Mouse (Mus musculus) intestine, embryonic 14.5 days (tissue): Measurements from ENCODE around the gene Rangap1. TPM values are rescaled to one million over a fixed set of nuclear protein-coding genes. Genes with fewer than 3 reads are reported as not detected.
A peak's percentile ranks its signal among the peaks of the same experiment; 100 is the strongest.

Experiments used
- ATAC-seq: fragments of 200-750 bp; cut with Nextera tagmentation; replicated peaks from 2 replicates; pipeline ENCODE4 v1.8.0; 2017; ENCODE audit warnings: low read depth, moderate number of reproducible peaks, moderate TSS enrichment, moderate library complexity; ENCODE audit not compliant: low FRiP score, low TSS enrichment
- DNase-seq: peaks from one replicate; pipeline ENCODE4 v3.0.0-alpha.2; 2018; ENCODE audit warnings: low spot score
- H3K27ac ChIP-seq: fragments of 300-500 bp; sonication (generic); 2 replicates; pipeline ENCODE4 v1.5.1; 2014; ENCODE audit warnings: low read depth, mild to moderate bottlenecking, control low read depth
- H3K27me3 ChIP-seq: fragments of 300-500 bp; sonication (generic); replicated peaks from 2 replicates; pipeline ENCODE4 v1.6.1; 2014; ENCODE audit warnings: low read length, control low read depth; ENCODE audit not compliant: control insufficient read depth, insufficient read depth
- H3K36me3 ChIP-seq: fragments of 300-500 bp; sonication (generic); 2 replicates; pipeline ENCODE4 v1.6.1; 2014; ENCODE audit warnings: low read length, control low read depth; ENCODE audit not compliant: control insufficient read depth, insufficient read depth
- H3K4me1 ChIP-seq: fragments of 300-500 bp; sonication (generic); replicated peaks from 2 replicates; pipeline ENCODE4 v1.6.1; 2014; ENCODE audit warnings: low read length, control low read depth, mixed read lengths; ENCODE audit not compliant: control insufficient read depth, insufficient read depth
- H3K4me2 ChIP-seq: fragments of 300-500 bp; sonication (generic); 2 replicates; pipeline ENCODE4 v1.6.1; 2014; ENCODE audit warnings: low read length
- H3K4me3 ChIP-seq: fragments of 300-500 bp; sonication (generic); 2 replicates; pipeline ENCODE4 v1.5.1; 2014; ENCODE audit warnings: low read depth, low read length, control low read depth, mixed read lengths
- H3K9ac ChIP-seq: fragments of 300-500 bp; sonication (generic); 2 replicates; pipeline ENCODE4 v1.6.1; 2014; ENCODE audit warnings: mild to moderate bottlenecking, low read length
- H3K9me3 ChIP-seq: fragments of 300-500 bp; sonication (generic); 2 replicates; pipeline ENCODE4 v1.6.1; 2016; ENCODE audit warnings: low read length, control low read depth; ENCODE audit not compliant: control insufficient read depth
- WGBS: fragments of 180-500 bp; shearing (Covaris S2); extraction: QIAGEN DNeasy Blood & Tissue Kit; methylation state at CpG from one replicate; pipeline ENCODE4 v1.1.7; 2014; 5-methylcytosine and 5-hydroxymethylcytosine counted together
- polyA plus RNA-seq: library from polyadenylated mRNA; unstranded; fragments of >200 nt; fragmentation: Nextera tagmentation; extraction: Ambion mirVana; gene quantifications from 2 replicates; pipeline ENCODE4 v1.2.1, GENCODE M21; 2014

Rangap1 gene
- polyA plus RNA-seq, 1 experiment from 2014 or later, result 106 TPM

- H3K36me3 ChIP-seq, result peaks cover 2% of the 10 kb centered on the region; the same call in 1 of the 2 replicates
- no peak overlapping the region for H3K4me2 ChIP-seq
- H3K4me1 ChIP-seq, result 0 out of 2 replicates have a peak, but pooled peaks cover 5% of the 10 kb centered on the region
- ATAC-seq (no peak), DNase-seq (no peak)
- H3K9me3 ChIP-seq, result no peaks in the 10 kb centered on the region
- no peak overlapping the region for H3K4me3 ChIP-seq
- peaks cover 24% of the 10 kb centered on the region for H3K27me3 ChIP-seq
- H3K9ac ChIP-seq, result no peak overlapping the region
- H3K27ac ChIP-seq, result no peak overlapping the region
- WGBS, result 43% methylated on average over 3 of the region's 3 CpGs
Measured at GRCm38 (mm10) chr15:81697847-81698246, 47.5 kb downstream of the Rangap1 start.

DNA sequence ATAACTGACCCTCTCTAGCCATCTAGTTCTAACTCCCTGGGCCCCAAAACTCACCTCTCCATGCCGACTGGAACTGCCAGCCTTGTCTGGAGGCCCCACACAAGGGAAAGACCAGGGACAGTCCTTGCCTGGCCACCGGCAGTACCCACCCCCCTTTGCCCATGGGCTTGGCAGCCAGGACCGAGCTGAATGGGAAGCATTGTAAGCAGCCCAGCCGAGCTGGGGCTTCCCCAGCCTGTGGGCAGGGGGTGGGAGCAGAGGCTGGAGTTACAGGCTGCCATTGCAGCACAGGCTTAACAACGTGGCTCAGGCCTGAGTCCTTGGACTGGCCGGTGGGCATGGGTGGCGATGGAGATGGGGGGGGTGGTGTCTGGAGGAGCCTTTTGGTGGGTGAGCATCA lies 48.2 kb downstream of the Rangap1 start, which contains the start of gene Chadl:
Gene Chadl (minus strand): TSS at position 113 of the 400 bp plus-strand sequence.
- DNase-seq, result no peak
- WGBS, result 62% methylated on average over 7 of the region's 7 CpGs

DNA sequence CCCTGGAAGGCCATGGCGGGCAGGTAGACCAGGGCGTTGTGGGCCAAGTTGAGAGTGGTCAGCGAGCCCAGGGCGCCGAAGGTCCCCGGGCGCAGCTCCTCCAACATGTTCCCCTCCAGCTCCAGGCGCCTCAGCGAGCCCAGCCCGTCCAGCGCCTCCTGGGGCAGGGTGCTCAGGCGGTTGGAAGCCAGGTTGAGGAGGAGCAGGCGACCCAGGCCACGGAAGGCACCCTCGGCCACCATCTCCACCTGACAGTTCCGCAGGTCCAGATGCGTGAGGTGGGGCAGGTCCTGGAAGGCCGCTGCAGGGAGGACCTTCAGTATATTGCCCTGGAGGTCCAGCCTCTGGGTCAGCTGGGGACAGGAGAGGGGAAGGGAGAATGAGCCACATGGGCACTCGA lies 50.4 kb downstream of the Rangap1 start:
- 33% methylated on average over 14 of the region's 19 CpGs for WGBS
- no peaks in the 10 kb centered on the region for H3K36me3 ChIP-seq
- no peaks in the 10 kb centered on the region for H3K9me3 ChIP-seq
- 0 out of 2 replicates have a peak, but pooled peaks cover 5% of the 10 kb centered on the region for H3K4me1 ChIP-seq
- H3K27ac ChIP-seq, result no peak overlapping the region
- peak overlapping the region; percentile 55 for H3K9ac ChIP-seq
- DNase-seq (peak; percentile 62), ATAC-seq (0 out of 2 replicates have a peak, but pooled peaks have one; percentile 4)
- peak overlapping the region; percentile 52 for H3K4me3 ChIP-seq
- H3K4me2 ChIP-seq, result peak overlapping the region; percentile 75
- H3K27me3 ChIP-seq, result peaks cover 38% of the 10 kb centered on the region

More for the DNA sequence above, 48.2 kb downstream of the Rangap1 start, which contains the start of gene Chadl:
- no peak within 1 kb of the TSS for H3K4me3 ChIP-seq
- no peak within 1 kb of the TSS for H3K9ac ChIP-seq
- H3K27ac ChIP-seq, result no peak within 1 kb of the TSS
- no peak for ATAC-seq
- no peaks in the 10 kb centered on the region for H3K36me3 ChIP-seq
- H3K9me3 ChIP-seq, result no peaks in the 10 kb centered on the region
- no peak within 1 kb of the TSS for H3K4me2 ChIP-seq
- H3K4me1 ChIP-seq, result 0 out of 2 replicates have a peak, but pooled peaks cover 5% of the 10 kb centered on the region
- peaks cover 31% of the 10 kb centered on the region for H3K27me3 ChIP-seq

DNA sequence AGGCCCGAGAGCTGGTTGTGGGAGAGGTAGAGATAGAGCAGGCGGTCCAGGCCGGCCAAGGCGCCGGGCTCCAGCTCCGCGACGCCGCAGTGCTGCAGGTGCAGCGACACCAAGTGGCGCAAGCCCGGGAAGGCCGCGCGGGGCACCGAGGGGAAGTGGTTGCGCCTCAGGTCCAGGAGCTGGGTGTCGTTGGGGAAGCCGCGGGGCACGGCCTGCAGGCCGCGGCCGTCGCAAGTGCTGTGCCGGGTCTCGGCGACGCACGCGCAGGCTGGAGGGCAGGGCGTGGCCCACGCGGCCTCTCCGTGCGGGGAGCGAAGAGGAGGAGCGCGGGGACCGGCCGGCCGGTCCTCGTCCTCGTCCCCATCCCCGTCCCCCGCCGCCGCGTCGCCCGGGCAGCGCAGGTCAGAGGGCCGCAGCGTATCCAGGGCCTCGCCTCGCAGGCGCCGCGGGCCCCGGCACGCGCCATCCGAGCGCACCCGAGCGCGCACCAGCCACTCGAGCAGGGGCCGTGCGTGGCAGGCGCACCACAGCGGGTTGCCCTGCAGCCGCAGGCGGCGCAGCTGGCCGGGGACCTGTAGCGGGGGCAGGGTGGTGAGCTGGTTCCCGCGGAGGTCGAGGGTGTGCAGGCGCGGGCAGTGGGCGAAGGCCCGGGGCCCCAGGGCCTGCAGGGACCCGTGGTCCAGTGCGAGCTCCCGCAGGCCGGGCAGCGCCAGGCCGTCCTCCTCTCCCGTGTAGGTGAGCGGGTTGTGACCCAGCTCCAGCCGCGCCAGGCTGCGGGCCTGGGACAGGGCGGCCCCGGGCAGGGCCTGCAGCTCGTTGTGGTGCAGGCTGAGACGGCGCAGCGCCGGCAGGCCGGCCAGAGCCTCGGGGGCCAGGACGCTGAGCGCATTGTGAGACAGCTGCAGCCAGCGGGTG lies 51.1 kb downstream of the Rangap1 start:
- Histone ChIP-seq H3K9me3 (no peaks in the 10 kb centered on the region), H3K9ac (peak overlapping the region; percentile 55), H3K36me3 (no peaks in the 10 kb centered on the region), H3K4me3 (peak overlapping the region; percentile 52), H3K4me1 (0 out of 2 replicates have a peak, but pooled peaks cover 5% of the 10 kb centered on the region), H3K27ac (no peak overlapping the region), H3K4me2 (peak overlapping the region; percentile 75), H3K27me3 (peaks cover 38% of the 10 kb centered on the region)
- ATAC-seq (peak; percentile 76), DNase-seq (peak; percentile 91)
- under 1% methylated on average over 86 of the region's 107 CpGs for WGBS

GRCm38 (mm10) chr15:81693366-81693966 lies 51.9 kb downstream of the Rangap1 start:
- Histone ChIP-seq H3K9me3 (no peaks in the 10 kb centered on the region), H3K27ac (no peak overlapping the region), H3K4me1 (0 out of 2 replicates have a peak, but pooled peaks cover 5% of the 10 kb centered on the region), H3K36me3 (no peaks in the 10 kb centered on the region), H3K27me3 (peaks cover 38% of the 10 kb centered on the region), H3K9ac (peak overlapping the region; percentile 55), H3K4me3 (peak overlapping the region; percentile 52), H3K4me2 (peak overlapping the region; percentile 75)
- WGBS, result 2% methylated on average over 41 of the region's 41 CpGs
- no peak for DNase-seq
- ATAC-seq, result no peak; the same call in none of the 2 replicates

DNA sequence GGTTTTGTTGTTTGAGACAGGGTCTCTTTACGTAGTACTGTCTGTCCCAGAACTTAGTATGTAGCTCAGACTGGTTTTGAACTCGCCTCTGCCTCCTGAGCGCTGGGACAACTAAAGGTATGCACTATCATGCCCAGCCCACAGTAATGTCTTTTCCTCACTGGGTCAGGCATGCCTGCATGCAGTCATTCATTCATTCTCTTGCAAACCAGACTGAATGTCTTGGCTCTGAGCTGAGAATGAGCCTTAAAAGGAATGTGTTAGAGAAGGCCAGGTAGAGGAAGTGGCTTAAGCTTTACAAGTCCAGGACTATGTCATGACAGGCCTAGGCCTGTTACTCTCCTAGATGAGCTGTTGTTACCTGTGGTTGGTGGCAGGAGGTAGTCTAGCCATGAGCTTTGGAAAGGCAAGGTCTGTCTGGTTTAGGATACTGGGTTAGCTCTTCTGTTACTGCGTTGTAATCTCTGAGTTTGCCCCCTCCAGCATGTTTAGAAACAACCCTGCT lies 65.0 kb downstream of the Rangap1 start:
- Histone ChIP-seq H3K36me3 (peaks cover 54% of the 10 kb centered on the region), H3K27ac (no peak overlapping the region), H3K4me3 (no peak overlapping the region), H3K27me3 (no peaks in the 10 kb centered on the region), H3K9me3 (no peaks in the 10 kb centered on the region), H3K4me2 (no peak overlapping the region), H3K4me1 (no peaks in the 10 kb centered on the region), H3K9ac (no peak overlapping the region)
- ATAC-seq (no peak), DNase-seq (no peak)
- 98% methylated on average over 4 of the region's 4 CpGs for WGBS

GRCm38 (mm10) chr15:81676637-81677036 lies 68.7 kb downstream of the Rangap1 start:
- Histone ChIP-seq H3K27ac (no peak overlapping the region), H3K36me3 (peaks cover 25% of the 10 kb centered on the region)
- no peak for ATAC-seq

DNA sequence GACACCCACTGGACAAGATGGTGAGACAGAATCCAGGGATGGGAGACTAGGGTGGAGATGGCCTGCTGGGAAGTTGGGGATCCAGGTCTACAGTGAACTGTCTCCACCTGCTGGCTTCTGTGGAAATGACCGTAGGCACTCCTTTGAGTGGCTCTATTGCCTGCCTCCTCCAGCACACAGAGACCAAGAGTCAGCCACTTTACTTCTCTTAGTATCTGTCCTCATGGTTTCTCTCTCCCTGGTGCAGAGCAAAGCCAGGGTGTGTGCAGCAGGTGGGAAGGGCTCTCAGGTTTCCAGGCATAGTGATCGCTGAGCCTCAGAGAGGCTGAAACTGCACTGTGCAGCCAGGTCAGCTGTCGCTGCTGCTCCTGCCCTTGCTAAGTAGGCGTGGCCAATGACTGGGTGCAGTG lies 75.1 kb downstream of the Rangap1 start:
- Histone ChIP-seq H3K4me1 (peaks cover under 1% of the 10 kb centered on the region; the same call in 1 of the 2 replicates), H3K9me3 (no peaks in the 10 kb centered on the region), H3K27me3 (no peaks in the 10 kb centered on the region), H3K27ac (no peak overlapping the region), H3K4me3 (no peak overlapping the region), H3K36me3 (peaks cover 35% of the 10 kb centered on the region), H3K9ac (no peak overlapping the region), H3K4me2 (no peak overlapping the region)
- DNase-seq, result peak; percentile 73
- WGBS, result 77% methylated on average over 4 of the region's 4 CpGs
- no peak for ATAC-seq

More at GRCm38 (mm10) chr15:81676637-81677036, 68.7 kb downstream of the Rangap1 start:
- no peaks in the 10 kb centered on the region for H3K4me1 ChIP-seq
- 66% methylated on average over 3 of the region's 3 CpGs for WGBS
- no peak overlapping the region for H3K4me2 ChIP-seq
- H3K9me3 ChIP-seq, result no peaks in the 10 kb centered on the region
- no peak for DNase-seq
- H3K27me3 ChIP-seq, result no peaks in the 10 kb centered on the region
- no peak overlapping the region for H3K9ac ChIP-seq
- H3K4me3 ChIP-seq, result no peak overlapping the region
